Mouse (Mus musculus): ENCODE measurements around the gene Trmt10a. TPM values are rescaled to one million over a fixed set of nuclear protein-coding genes. Genes with fewer than 3 reads are reported as not detected.

Gene Trmt10a
- polyA plus RNA-seq, 1 experiment from 2014 or later: 8.8 TPM

- H3K4me1 ChIP-seq: no peaks in the 10 kb centered on the region
- no peaks in the 10 kb centered on the region for H3K27me3 ChIP-seq (replicated peaks)
- no peaks in the 10 kb centered on the region for H3K9me3 ChIP-seq (replicated peaks)
- no peak overlapping the region for H3K27ac ChIP-seq
- H3K4me2 ChIP-seq: no peak overlapping the region
- H3K4me3 ChIP-seq: no peak overlapping the region
- 74% methylated on average over 4 of the region's 4 CpGs for WGBS (ENCODE audit: insufficient replicate concordance)
- H3K9ac ChIP-seq: no peak overlapping the region
- H3K36me3 ChIP-seq: 0 out of 2 replicates have a peak, but pooled peaks cover 6% of the 10 kb centered on the region
- ATAC-seq: no peak
These were observed 26.4 kb upstream of the Trmt10a start for GRCm38 (mm10) chr3:138116871-138117270.

GRCm38 (mm10) chr3:138118392-138118791 is 24.9 kb upstream of the Trmt10a start:
- Histone ChIP-seq H3K4me1 (no peaks in the 10 kb centered on the region), H3K27ac (no peak overlapping the region), H3K9ac (no peak overlapping the region), H3K9me3 (replicated peaks) (no peaks in the 10 kb centered on the region), H3K4me3 (no peak overlapping the region), H3K4me2 (no peak overlapping the region), H3K27me3 (replicated peaks) (no peaks in the 10 kb centered on the region), H3K36me3 (0 out of 2 replicates have a peak, but pooled peaks cover 6% of the 10 kb centered on the region)
- ATAC-seq: no peak
- WGBS (ENCODE audit: insufficient replicate concordance): 44% methylated on average over 6 of the region's 6 CpGs

DNA sequence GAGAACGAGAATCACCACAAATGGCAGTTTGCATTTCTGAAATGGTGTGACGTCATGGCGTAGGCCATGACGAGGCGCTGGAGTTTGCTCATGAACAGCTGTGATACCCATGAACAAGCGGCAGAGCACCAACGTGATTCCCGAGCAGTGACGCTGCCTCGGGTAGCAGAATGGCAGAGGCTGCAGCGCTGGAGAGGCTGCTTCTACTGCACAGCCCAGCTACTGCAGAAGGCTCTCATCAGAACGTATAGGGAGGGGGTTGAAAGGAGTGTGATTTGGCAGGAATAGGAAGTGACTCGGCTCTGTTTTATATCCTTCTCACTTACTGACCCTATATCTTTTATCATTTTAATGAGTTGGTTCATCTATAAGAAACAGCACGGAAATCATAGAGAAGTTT is 24.4 kb upstream of the Trmt10a start:
- no peaks in the 10 kb centered on the region for H3K27me3 ChIP-seq (replicated peaks)
- H3K4me2 ChIP-seq: no peak overlapping the region
- no peak overlapping the region for H3K4me3 ChIP-seq
- H3K9me3 ChIP-seq (replicated peaks): no peaks in the 10 kb centered on the region
- ATAC-seq: no peak
- 65% methylated on average over 14 of the region's 14 CpGs for WGBS (ENCODE audit: insufficient replicate concordance)
- no peak overlapping the region for H3K27ac ChIP-seq
- 0 out of 2 replicates have a peak, but pooled peaks cover 6% of the 10 kb centered on the region for H3K36me3 ChIP-seq
- H3K9ac ChIP-seq: no peak overlapping the region
- no peaks in the 10 kb centered on the region for H3K4me1 ChIP-seq

DNA sequence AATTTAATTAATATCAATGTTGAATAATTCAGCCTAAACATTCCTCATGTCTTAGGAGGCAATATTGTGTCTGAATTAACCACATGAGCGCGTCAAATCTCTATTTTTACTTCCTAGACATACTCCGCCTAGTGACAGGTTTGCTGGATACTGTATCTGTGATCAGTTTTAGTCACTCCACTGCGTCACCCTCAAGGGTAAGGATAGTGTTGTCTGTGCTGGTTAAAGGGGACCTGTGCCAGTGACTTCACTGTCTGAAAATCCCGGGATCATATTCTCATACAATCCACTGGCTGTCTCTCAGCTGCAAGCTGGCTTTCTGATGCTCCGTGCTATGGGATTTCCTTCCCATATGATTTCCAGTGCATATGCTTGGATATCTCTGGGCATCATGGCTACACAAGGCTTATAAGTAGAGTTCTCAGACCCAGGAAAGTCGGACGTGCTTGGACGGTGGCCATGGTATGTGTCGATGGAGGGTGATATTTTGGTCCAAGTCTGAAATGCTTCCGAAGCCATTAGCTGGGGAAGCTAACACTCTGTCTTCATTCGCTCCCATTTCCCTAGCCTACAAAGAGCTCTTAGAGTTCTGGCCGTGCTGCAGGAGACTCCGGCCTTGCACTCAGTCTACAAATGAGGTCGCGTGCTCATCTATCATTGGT is 23.7 kb upstream of the Trmt10a start:
- ATAC-seq: no peak
- Histone ChIP-seq H3K4me2 (no peak overlapping the region), H3K27ac (no peak overlapping the region), H3K9ac (no peak overlapping the region), H3K4me1 (no peaks in the 10 kb centered on the region), H3K4me3 (no peak overlapping the region), H3K9me3 (replicated peaks) (no peaks in the 10 kb centered on the region), H3K27me3 (replicated peaks) (no peaks in the 10 kb centered on the region), H3K36me3 (0 out of 2 replicates have a peak, but pooled peaks cover 3% of the 10 kb centered on the region)
- WGBS (ENCODE audit: insufficient replicate concordance): 83% methylated on average over 16 of the region's 16 CpGs

GRCm38 (mm10) chr3:138121461-138121860 is 21.8 kb upstream of the Trmt10a start:
- WGBS (ENCODE audit: insufficient replicate concordance): 82% methylated on average over 2 of the region's 2 CpGs
- ATAC-seq: no peak

GRCm38 (mm10) chr3:138123842-138124241 is 19.4 kb upstream of the Trmt10a start:
- no peak for ATAC-seq
- H3K4me1 ChIP-seq: peaks cover 9% of the 10 kb centered on the region; the same call in 1 of the 2 replicates
- H3K4me3 ChIP-seq: no peak overlapping the region
- WGBS (ENCODE audit: insufficient replicate concordance): 75% methylated on average over 10 of the region's 10 CpGs
- H3K9me3 ChIP-seq (replicated peaks): no peaks in the 10 kb centered on the region
- H3K27me3 ChIP-seq (replicated peaks): no peaks in the 10 kb centered on the region
- H3K36me3 ChIP-seq: 0 out of 2 replicates have a peak, but pooled peaks cover 2% of the 10 kb centered on the region
- no peak overlapping the region for H3K27ac ChIP-seq
- no peak overlapping the region for H3K9ac ChIP-seq
- no peak overlapping the region for H3K4me2 ChIP-seq

More at GRCm38 (mm10) chr3:138121461-138121860, 21.8 kb upstream of the Trmt10a start:
- H3K4me2 ChIP-seq: no peak overlapping the region
- no peak overlapping the region for H3K27ac ChIP-seq
- H3K9ac ChIP-seq: no peak overlapping the region
- 0 out of 2 replicates have a peak, but pooled peaks cover 3% of the 10 kb centered on the region for H3K36me3 ChIP-seq
- no peaks in the 10 kb centered on the region for H3K27me3 ChIP-seq (replicated peaks)
- no peaks in the 10 kb centered on the region for H3K9me3 ChIP-seq (replicated peaks)
- no peak overlapping the region for H3K4me3 ChIP-seq
- H3K4me1 ChIP-seq: no peaks in the 10 kb centered on the region

GRCm38 (mm10) chr3:138129110-138129509 is 14.1 kb upstream of the Trmt10a start:
- H3K9ac ChIP-seq: no peak overlapping the region
- no peak overlapping the region for H3K27ac ChIP-seq
- no peak overlapping the region for H3K4me3 ChIP-seq
- 67% methylated on average over 6 of the region's 6 CpGs for whole genome bisulfite sequencing (ENCODE audit: insufficient replicate concordance)
- H3K4me2 ChIP-seq: peak overlapping the region; percentile 30
- H3K36me3 ChIP-seq: no peaks in the 10 kb centered on the region
- H3K4me1 ChIP-seq: peaks cover 13% of the 10 kb centered on the region
- no peaks in the 10 kb centered on the region for H3K9me3 ChIP-seq (replicated peaks)
- H3K27me3 ChIP-seq (replicated peaks): no peaks in the 10 kb centered on the region
- ATAC-seq: no peak

DNA sequence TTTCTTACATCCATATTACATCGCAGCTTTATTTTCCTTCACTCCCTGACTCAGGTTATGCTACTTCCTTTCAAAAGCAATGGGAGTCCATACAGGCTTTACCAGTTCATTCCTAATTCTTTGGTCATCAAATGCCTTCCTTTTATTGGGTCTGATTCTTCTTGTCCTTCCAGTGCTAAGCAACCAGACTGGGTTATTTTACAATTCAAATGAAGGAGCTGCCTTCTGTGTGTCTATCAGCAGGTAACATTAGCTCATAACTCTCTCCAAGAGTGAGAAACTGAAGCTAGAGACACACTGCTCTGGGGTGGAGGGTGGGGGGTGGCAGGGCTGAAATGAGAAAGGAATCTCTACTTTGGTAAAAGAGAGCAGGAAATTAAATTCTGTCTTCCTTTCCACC is 12.6 kb upstream of the Trmt10a start:
- H3K27me3 ChIP-seq (replicated peaks): no peaks in the 10 kb centered on the region
- no peaks in the 10 kb centered on the region for H3K36me3 ChIP-seq
- peaks cover 13% of the 10 kb centered on the region for H3K4me1 ChIP-seq
- 0 out of 2 replicates have a peak overlapping the region, but pooled peaks have one; percentile 40 for H3K27ac ChIP-seq
- H3K4me2 ChIP-seq: no peak overlapping the region
- H3K9ac ChIP-seq: peak overlapping the region; percentile 44; the same call in 1 of the 2 replicates
- H3K4me3 ChIP-seq: peak overlapping the region; percentile 38
- WGBS (ENCODE audit: insufficient replicate concordance): 66% methylated on average over 1 of the region's 1 CpGs
- no peaks in the 10 kb centered on the region for H3K9me3 ChIP-seq (replicated peaks)
- ATAC-seq: no peak

DNA sequence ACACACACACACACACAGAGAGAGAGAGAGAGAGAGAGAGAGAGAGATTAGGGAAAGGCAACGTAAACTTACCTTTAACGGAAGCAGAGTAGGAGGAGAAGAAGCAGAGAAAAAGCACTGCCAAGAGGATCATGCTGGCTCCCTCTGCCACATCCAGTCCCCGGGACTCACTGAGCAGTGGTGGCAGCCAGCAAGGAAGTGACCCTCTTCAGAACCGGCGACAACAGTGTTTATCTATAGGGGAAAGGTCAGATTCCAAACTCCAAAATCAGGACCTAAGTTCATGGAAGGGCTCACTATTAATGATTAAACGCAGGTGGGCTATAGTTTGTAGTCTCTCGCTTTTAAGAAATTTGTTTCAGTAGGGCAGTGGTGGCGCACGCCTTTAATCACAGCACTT is 12.1 kb upstream of the Trmt10a start:
- peak; percentile 75; the same call in 1 of the 2 replicates for ATAC-seq
- H3K4me3 ChIP-seq: peak overlapping the region; percentile 38
- H3K4me2 ChIP-seq: no peak overlapping the region
- H3K9me3 ChIP-seq (replicated peaks): no peaks in the 10 kb centered on the region
- peaks cover 13% of the 10 kb centered on the region for H3K4me1 ChIP-seq
- H3K36me3 ChIP-seq: no peaks in the 10 kb centered on the region
- H3K27me3 ChIP-seq (replicated peaks): no peaks in the 10 kb centered on the region
- H3K27ac ChIP-seq: 0 out of 2 replicates have a peak overlapping the region, but pooled peaks have one; percentile 40
- WGBS (ENCODE audit: insufficient replicate concordance): 53% methylated on average over 9 of the region's 9 CpGs
- no peak overlapping the region for H3K9ac ChIP-seq

GRCm38 (mm10) chr3:138133463-138133862 is 9.8 kb upstream of the Trmt10a start:
- Histone ChIP-seq H3K27me3 (replicated peaks) (no peaks in the 10 kb centered on the region), H3K9me3 (replicated peaks) (no peaks in the 10 kb centered on the region), H3K4me3 (no peak overlapping the region), H3K4me1 (peaks cover 4% of the 10 kb centered on the region), H3K27ac (no peak overlapping the region), H3K9ac (no peak overlapping the region), H3K36me3 (no peaks in the 10 kb centered on the region), H3K4me2 (no peak overlapping the region)
- ATAC-seq: no peak
- WGBS (ENCODE audit: insufficient replicate concordance): 76% methylated on average over 8 of the region's 8 CpGs

DNA sequence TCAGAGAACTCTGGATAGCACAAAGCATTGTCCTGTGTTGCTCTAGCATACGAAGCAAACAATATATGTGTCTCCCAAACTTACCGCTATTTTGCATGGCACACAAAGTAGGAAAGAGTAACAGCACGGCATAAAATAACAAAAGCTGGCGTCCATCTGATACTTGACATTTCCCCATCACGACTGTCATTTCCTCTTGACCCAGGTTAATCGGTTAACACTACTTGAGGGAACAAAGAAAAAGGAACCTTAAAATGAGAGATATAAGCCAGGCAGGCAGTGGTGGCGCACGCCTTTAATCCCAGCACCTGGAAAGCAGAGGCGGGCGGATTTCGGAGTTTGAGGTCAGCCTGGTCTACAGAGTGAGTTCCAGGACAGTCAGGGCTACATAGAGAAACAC is 9.3 kb upstream of the Trmt10a start:
- H3K4me2 ChIP-seq: no peak overlapping the region
- H3K27ac ChIP-seq: no peak overlapping the region
- H3K36me3 ChIP-seq: no peaks in the 10 kb centered on the region
- no peaks in the 10 kb centered on the region for H3K9me3 ChIP-seq (replicated peaks)
- peaks cover 4% of the 10 kb centered on the region for H3K4me1 ChIP-seq
- WGBS (ENCODE audit: insufficient replicate concordance): 70% methylated on average over 11 of the region's 11 CpGs
- H3K4me3 ChIP-seq: no peak overlapping the region
- H3K27me3 ChIP-seq (replicated peaks): no peaks in the 10 kb centered on the region
- no peak overlapping the region for H3K9ac ChIP-seq
- no peak for ATAC-seq

DNA sequence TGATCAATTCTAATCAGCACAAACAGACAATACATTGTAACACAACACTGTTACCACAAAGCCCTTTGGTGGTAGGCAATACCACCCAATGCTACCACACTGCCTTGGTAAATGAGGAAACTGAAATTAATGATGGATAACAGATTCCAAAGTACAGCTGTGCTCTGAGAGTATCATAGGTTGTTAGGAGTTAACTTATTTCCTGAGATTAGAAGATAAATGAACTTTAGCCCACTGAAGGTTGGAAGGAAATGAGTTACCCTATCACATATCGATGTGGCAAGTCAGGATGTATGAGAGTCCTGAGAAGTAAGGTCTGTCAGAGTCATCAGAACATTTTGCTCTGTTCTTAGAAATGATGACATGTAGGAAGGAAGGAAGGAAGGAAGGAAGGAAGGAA is 8.7 kb upstream of the Trmt10a start:
- Histone ChIP-seq H3K36me3 (no peaks in the 10 kb centered on the region), H3K27me3 (replicated peaks) (no peaks in the 10 kb centered on the region), H3K4me2 (no peak overlapping the region), H3K4me1 (no peaks in the 10 kb centered on the region), H3K9me3 (replicated peaks) (no peaks in the 10 kb centered on the region), H3K4me3 (no peak overlapping the region), H3K27ac (no peak overlapping the region), H3K9ac (no peak overlapping the region)
- no peak for ATAC-seq
- WGBS (ENCODE audit: insufficient replicate concordance): 61% methylated on average over 1 of the region's 1 CpGs

Measured in liver, embryonic 12.5 days (tissue).